Mouse (Mus musculus) cortical plate, adult 2 months (tissue): Measurements from ENCODE around the gene Galm.

Source experiments
- CTCF ChIP-seq: fragments of 200-500 bp; IDR thresholded peaks from 2 replicates; pipeline ENCODE4 v1.5.1; 2011; ENCODE audit warnings: mild to moderate bottlenecking, control low read depth, low read length; ENCODE audit not compliant: insufficient read depth; ENCODE audit errors: extremely low read depth
- POLR2A ChIP-seq: fragments of 200-500 bp; IDR thresholded peaks from 2 replicates; pipeline ENCODE4 v1.6.1; 2011; ENCODE audit warnings: mild to moderate bottlenecking, low read length, control low read depth; ENCODE audit not compliant: insufficient read depth; ENCODE audit errors: extremely low read depth

DNA sequence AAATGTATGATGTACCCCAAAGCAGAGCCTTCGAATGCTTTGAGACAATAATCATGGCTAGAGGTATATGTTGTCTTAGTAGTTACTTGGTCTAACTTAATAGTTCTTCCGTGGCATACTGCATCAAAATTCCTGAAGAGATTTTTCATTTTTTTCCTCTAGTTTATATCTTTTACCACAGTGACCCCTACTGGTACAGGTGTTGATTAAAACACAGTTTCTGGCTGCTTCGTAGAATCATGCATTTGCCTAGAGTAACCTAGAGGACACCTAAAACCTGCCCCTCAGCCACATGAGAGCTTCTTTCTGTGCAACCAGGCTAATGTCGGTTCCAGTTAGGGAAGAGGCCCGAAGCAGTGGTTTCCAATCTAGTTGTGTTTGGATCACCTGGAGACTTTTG lies 65.8 kb downstream of the Galm start:
- TF ChIP-seq CTCF (peak; percentile 19; the same call in 1 of the 2 replicates), POLR2A (no peak)
